Mouse (Mus musculus) layer of hippocampus, postnatal 14 days (tissue): ENCODE measurements around the gene Gm8068. TPM values are rescaled to one million over a fixed set of nuclear protein-coding genes. Genes with fewer than 3 reads are reported as not detected.
"Not testable (repeated sequence)": the region's sequence is repeated elsewhere in the genome, so short reads cannot be mapped to it uniquely, and the experiment has no call there.

Experiments
- DNase-seq, 2 experiments: peaks; one replicate each; pipeline ENCODE4 v3.0.0; 2021 to 2022; ENCODE audit warnings: low spot score in 2 of 2, mixed read lengths in 1 of 2
- long read RNA-seq, 2 experiments: library from polyadenylated mRNA; stranded (forward); transcript quantifications; one replicate each; pipeline ENCODE4 v2.0.0; 2021
- total RNA-seq, 2 experiments: library from RNA; stranded (reverse); gene quantifications; 2 replicates each; pipeline ENCODE4 v1.2.3; 2021

The Gm8068 gene
- total RNA-seq = not detected
- long read RNA-seq, experiment 1 = 0 reads
- long read RNA-seq, experiment 2 = 0 reads

- DNase-seq = not testable (repeated sequence)
Measured at GRCm38 (mm10) chr14:41701785-41702184, at the start of gene Gm8068. Gene Gm8068, minus strand, starts transcription at chr14:41701885.

- DNase-seq = not testable (repeated sequence)
Measured at GRCm38 (mm10) chr14:41750514-41750913, 48.8 kb upstream of the Gm8068 start, which contains the start of gene Gm7929. Gene Gm7929, minus strand, starts transcription at chr14:41750614.

GRCm38 (mm10) chr14:41723437-41723836 lies 21.8 kb upstream of the Gm8068 start:
- DNase-seq = not testable (repeated sequence)

GRCm38 (mm10) chr14:41717180-41717579 lies 15.5 kb upstream of the Gm8068 start:
- DNase-seq = not testable (repeated sequence)

- not testable (repeated sequence) for DNase-seq
Measured at GRCm38 (mm10) chr14:41648176-41648575, 53.5 kb downstream of the Gm8068 start.

Other genes starting within 250 kb of the Gm8068 start
- gene Gm7954, start 248.4 kb downstream of the Gm8068 start, total RNA-seq = not detected
- not detected for gene Gm3486, start 212.4 kb downstream of the Gm8068 start, total RNA-seq
- gene Gm7970, start 146.3 kb downstream of the Gm8068 start, total RNA-seq = not detected
- under 1 TPM in 1 of 2 experiments, not detected in 1; 0.65 TPM for gene 1700049E17Rik2, start 128.7 kb downstream of the Gm8068 start, total RNA-seq
- not detected for gene Gm3072, start 77.3 kb downstream of the Gm8068 start, total RNA-seq
- 1 to 10 TPM in 1 of 2 experiments, not detected in 1; 1.4 TPM for gene Gm3676, start 55.4 kb downstream of the Gm8068 start, total RNA-seq
- gene Gm7929, start 48.7 kb upstream of the Gm8068 start, total RNA-seq = not detected
- gene Gm47189, start 70.6 kb upstream of the Gm8068 start, total RNA-seq = not detected
- not detected for gene Gm7980, start 205.4 kb upstream of the Gm8068 start, total RNA-seq
- gene 1700049E17Rik1, start 223.1 kb upstream of the Gm8068 start, total RNA-seq = not detected
- not detected for gene 1700024B05Rik, start 242.1 kb upstream of the Gm8068 start, total RNA-seq